Mouse (Mus musculus): ENCODE results near the gene 1700016C15Rik. TPM values are rescaled to one million over a fixed set of nuclear protein-coding genes. Genes with fewer than 3 reads are reported as not detected.

Gene 1700016C15Rik
- polyA plus RNA-seq, 1 experiment from 2014 or later: not detected

- H3K4me2 ChIP-seq (ENCODE audit: low read length): no peak overlapping the region
Observed at GRCm38 (mm10) chr1:177713635-177714396, 15.8 kb upstream of the 1700016C15Rik start.

DNA sequence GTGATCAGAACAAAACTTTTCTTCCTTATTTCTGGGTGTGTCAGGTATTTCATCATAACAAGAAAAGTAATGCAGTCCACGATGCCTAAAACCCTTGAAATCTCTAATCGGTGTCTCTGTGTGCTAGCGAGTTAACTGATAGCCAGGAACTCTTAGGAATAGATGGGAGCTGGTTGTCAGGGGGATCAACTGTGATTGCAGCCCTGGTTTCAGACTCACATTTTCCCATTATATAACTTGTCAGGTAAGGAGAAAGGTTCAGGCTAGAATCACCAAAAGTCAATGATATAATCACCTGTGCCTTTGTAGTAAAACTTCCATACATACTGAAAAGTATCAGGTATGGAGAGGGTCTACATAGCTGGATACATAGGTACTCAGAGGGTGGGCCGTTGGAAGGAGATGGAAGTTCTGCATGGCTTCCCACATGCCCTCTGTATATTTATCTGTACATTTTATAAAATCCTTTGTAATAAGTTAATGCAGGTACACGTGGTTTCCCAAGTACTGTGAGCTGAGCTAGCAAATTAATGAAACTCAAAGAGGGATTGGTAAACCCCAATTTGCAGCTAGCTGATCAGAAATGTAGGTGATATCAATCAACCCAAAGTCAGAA lies 15.1 kb upstream of the 1700016C15Rik start:
- DNase-seq (ENCODE audit: low spot score) (no peak), ATAC-seq (no peak)
- Histone ChIP-seq H3K36me3 (ENCODE audit: control insufficient read depth, insufficient read depth, low read length) (no peaks in the 10 kb centered on the region), H3K4me1 (ENCODE audit: control insufficient read depth, insufficient read depth, low read length) (no peaks in the 10 kb centered on the region), H3K27me3 (replicated peaks; ENCODE audit: control insufficient read depth, insufficient read depth, low read length) (no peaks in the 10 kb centered on the region), H3K4me2 (ENCODE audit: low read length) (no peak overlapping the region), H3K27ac (ENCODE audit: low read depth, low read length) (no peak overlapping the region), H3K9me3 (replicated peaks; ENCODE audit: control insufficient read depth, low read length) (peaks cover 4% of the 10 kb centered on the region; the same call in 1 of the 2 replicates), H3K9ac (ENCODE audit: low read length) (no peak overlapping the region), H3K4me3 (ENCODE audit: low read depth, low read length) (no peak overlapping the region)
- WGBS: 91% methylated on average over 5 of the region's 5 CpGs

More at GRCm38 (mm10) chr1:177713635-177714396, 15.8 kb upstream of the 1700016C15Rik start:
- ATAC-seq (no peak), DNase-seq (ENCODE audit: low spot score) (no peak)
- Histone ChIP-seq H3K4me1 (ENCODE audit: control insufficient read depth, insufficient read depth, low read length) (no peaks in the 10 kb centered on the region), H3K27me3 (replicated peaks; ENCODE audit: control insufficient read depth, insufficient read depth, low read length) (no peaks in the 10 kb centered on the region), H3K9me3 (replicated peaks; ENCODE audit: control insufficient read depth, low read length) (peaks cover 4% of the 10 kb centered on the region; the same call in 1 of the 2 replicates), H3K9ac (ENCODE audit: low read length) (no peak overlapping the region), H3K4me3 (ENCODE audit: low read depth, low read length) (no peak overlapping the region), H3K27ac (ENCODE audit: low read depth, low read length) (no peak overlapping the region), H3K36me3 (ENCODE audit: control insufficient read depth, insufficient read depth, low read length) (no peaks in the 10 kb centered on the region)
- 86% methylated on average over 3 of the region's 3 CpGs for WGBS

- Histone ChIP-seq H3K4me2 (ENCODE audit: low read length) (no peak overlapping the region), H3K9me3 (replicated peaks; ENCODE audit: control insufficient read depth, low read length) (no peaks in the 10 kb centered on the region), H3K27ac (ENCODE audit: low read depth, low read length) (no peak overlapping the region), H3K27me3 (replicated peaks; ENCODE audit: control insufficient read depth, insufficient read depth, low read length) (no peaks in the 10 kb centered on the region), H3K4me1 (ENCODE audit: control insufficient read depth, insufficient read depth, low read length) (no peaks in the 10 kb centered on the region), H3K36me3 (ENCODE audit: control insufficient read depth, insufficient read depth, low read length) (no peaks in the 10 kb centered on the region), H3K4me3 (ENCODE audit: low read depth, low read length) (no peak overlapping the region), H3K9ac (ENCODE audit: low read length) (no peak overlapping the region)
- WGBS: 88% methylated on average over 3 of the region's 3 CpGs
- DNase-seq (ENCODE audit: low spot score) (no peak), ATAC-seq (no peak)
Observed at GRCm38 (mm10) chr1:177716448-177716847, 13.2 kb upstream of the 1700016C15Rik start.

DNA sequence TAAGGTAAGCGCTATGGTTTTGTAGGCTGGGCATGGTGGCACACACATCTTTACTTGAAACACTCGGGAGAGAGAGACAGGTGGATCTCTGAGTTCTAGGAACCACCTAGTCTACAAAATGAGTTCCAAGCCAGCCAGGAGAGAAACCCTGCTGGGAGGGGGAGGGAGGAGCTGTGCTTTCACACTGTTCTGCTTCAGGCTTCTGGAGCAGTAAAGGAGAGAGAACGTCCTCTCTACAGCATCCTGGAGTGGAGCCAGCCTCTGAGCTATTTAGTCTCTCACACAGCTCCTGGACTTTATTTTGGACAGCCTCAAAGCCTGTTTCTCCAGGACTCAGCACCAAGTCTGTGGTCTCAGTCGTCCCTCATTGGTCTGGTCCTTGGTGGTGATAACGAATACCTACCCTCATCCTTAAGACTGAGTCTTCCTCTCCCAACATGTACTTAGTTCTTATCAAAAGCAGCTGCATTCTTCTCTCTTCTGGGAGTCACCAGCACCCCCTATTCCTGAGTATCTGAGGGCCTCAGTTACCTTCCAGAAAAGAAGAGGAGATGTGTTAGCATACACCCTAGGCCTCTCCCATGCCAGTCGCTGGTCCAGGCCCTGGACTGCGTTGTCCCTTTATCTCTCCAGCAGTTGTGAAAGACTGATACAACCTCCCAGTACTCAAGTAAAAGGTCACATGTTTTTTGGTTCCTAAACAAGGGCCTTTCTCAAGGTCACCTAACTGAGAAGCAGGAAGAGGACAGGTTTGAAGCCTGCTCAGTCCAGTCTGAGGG lies 12.4 kb upstream of the 1700016C15Rik start:
- Histone ChIP-seq H3K4me2 (ENCODE audit: low read length) (no peak overlapping the region), H3K27me3 (replicated peaks; ENCODE audit: control insufficient read depth, insufficient read depth, low read length) (no peaks in the 10 kb centered on the region), H3K9me3 (replicated peaks; ENCODE audit: control insufficient read depth, low read length) (no peaks in the 10 kb centered on the region), H3K36me3 (ENCODE audit: control insufficient read depth, insufficient read depth, low read length) (no peaks in the 10 kb centered on the region), H3K27ac (ENCODE audit: low read depth, low read length) (no peak overlapping the region), H3K4me3 (ENCODE audit: low read depth, low read length) (no peak overlapping the region), H3K9ac (ENCODE audit: low read length) (no peak overlapping the region), H3K4me1 (ENCODE audit: control insufficient read depth, insufficient read depth, low read length) (no peaks in the 10 kb centered on the region)
- WGBS: 81% methylated on average over 7 of the region's 7 CpGs
- no peak for ATAC-seq
- DNase-seq (ENCODE audit: low spot score): no peak

- DNase-seq (ENCODE audit: low spot score) (peak; percentile 80), ATAC-seq (peak; percentile 88)
- Histone ChIP-seq H3K27me3 (replicated peaks; ENCODE audit: control insufficient read depth, insufficient read depth, low read length) (no peaks in the 10 kb centered on the region), H3K4me2 (ENCODE audit: low read length) (no peak overlapping the region), H3K4me3 (ENCODE audit: low read depth, low read length) (no peak overlapping the region), H3K36me3 (ENCODE audit: control insufficient read depth, insufficient read depth, low read length) (no peaks in the 10 kb centered on the region), H3K9ac (ENCODE audit: low read length) (no peak overlapping the region), H3K4me1 (ENCODE audit: control insufficient read depth, insufficient read depth, low read length) (no peaks in the 10 kb centered on the region), H3K27ac (ENCODE audit: low read depth, low read length) (no peak overlapping the region), H3K9me3 (replicated peaks; ENCODE audit: control insufficient read depth, low read length) (no peaks in the 10 kb centered on the region)
- 21% methylated on average over 11 of the region's 11 CpGs for WGBS
Observed at GRCm38 (mm10) chr1:177718340-177719028, 11.1 kb upstream of the 1700016C15Rik start.

- Histone ChIP-seq H3K4me3 (ENCODE audit: low read depth, low read length) (no peak overlapping the region), H3K36me3 (ENCODE audit: control insufficient read depth, insufficient read depth, low read length) (no peaks in the 10 kb centered on the region), H3K4me1 (ENCODE audit: control insufficient read depth, insufficient read depth, low read length) (no peaks in the 10 kb centered on the region), H3K9me3 (replicated peaks; ENCODE audit: control insufficient read depth, low read length) (no peaks in the 10 kb centered on the region), H3K4me2 (ENCODE audit: low read length) (no peak overlapping the region), H3K27me3 (replicated peaks; ENCODE audit: control insufficient read depth, insufficient read depth, low read length) (no peaks in the 10 kb centered on the region), H3K9ac (ENCODE audit: low read length) (no peak overlapping the region), H3K27ac (ENCODE audit: low read depth, low read length) (no peak overlapping the region)
- 76% methylated on average over 3 of the region's 3 CpGs for WGBS
- DNase-seq (ENCODE audit: low spot score) (no peak), ATAC-seq (peak; percentile 73; the same call in 1 of the 2 replicates)
Observed at GRCm38 (mm10) chr1:177719029-177719427, 10.6 kb upstream of the 1700016C15Rik start.

DNA sequence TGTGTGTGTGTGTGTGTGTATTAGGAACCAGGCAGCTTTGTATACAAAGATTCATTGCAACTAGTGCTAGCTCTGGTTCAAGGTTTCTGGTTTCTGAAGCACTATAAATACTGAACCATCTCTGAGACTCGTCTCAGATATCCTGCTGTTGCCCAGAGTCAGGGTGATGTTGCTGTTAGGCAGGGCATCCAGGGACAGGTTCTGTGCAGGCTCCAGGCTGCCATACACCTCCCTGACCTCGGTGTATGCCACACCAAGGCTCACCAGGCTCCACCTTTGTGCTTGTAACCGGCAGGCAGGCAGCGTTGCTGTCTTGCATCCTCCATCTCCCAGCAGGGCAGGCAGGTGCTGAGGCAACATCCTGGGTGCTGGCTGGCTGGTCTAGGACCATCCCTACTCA lies 5.8 kb upstream of the 1700016C15Rik start:
- Histone ChIP-seq H3K4me1 (ENCODE audit: control insufficient read depth, insufficient read depth, low read length) (no peaks in the 10 kb centered on the region), H3K27ac (ENCODE audit: low read depth, low read length) (no peak overlapping the region), H3K9me3 (replicated peaks; ENCODE audit: control insufficient read depth, low read length) (no peaks in the 10 kb centered on the region), H3K27me3 (replicated peaks; ENCODE audit: control insufficient read depth, insufficient read depth, low read length) (no peaks in the 10 kb centered on the region), H3K9ac (ENCODE audit: low read length) (no peak overlapping the region), H3K4me3 (ENCODE audit: low read depth, low read length) (no peak overlapping the region), H3K36me3 (ENCODE audit: control insufficient read depth, insufficient read depth, low read length) (no peaks in the 10 kb centered on the region), H3K4me2 (ENCODE audit: low read length) (no peak overlapping the region)
- no peak for DNase-seq (ENCODE audit: low spot score)
- 79% methylated on average over 4 of the region's 4 CpGs for WGBS
- no peak for ATAC-seq

GRCm38 (mm10) chr1:177726870-177727269 lies 2.7 kb upstream of the 1700016C15Rik start:
- Histone ChIP-seq H3K27me3 (replicated peaks; ENCODE audit: control insufficient read depth, insufficient read depth, low read length) (no peaks in the 10 kb centered on the region), H3K36me3 (ENCODE audit: control insufficient read depth, insufficient read depth, low read length) (no peaks in the 10 kb centered on the region), H3K9ac (ENCODE audit: low read length) (no peak overlapping the region), H3K9me3 (replicated peaks; ENCODE audit: control insufficient read depth, low read length) (peaks cover 3% of the 10 kb centered on the region; the same call in 1 of the 2 replicates), H3K27ac (ENCODE audit: low read depth, low read length) (no peak overlapping the region), H3K4me1 (ENCODE audit: control insufficient read depth, insufficient read depth, low read length) (no peaks in the 10 kb centered on the region), H3K4me2 (ENCODE audit: low read length) (no peak overlapping the region), H3K4me3 (ENCODE audit: low read depth, low read length) (no peak overlapping the region)
- WGBS: 83% methylated on average over 5 of the region's 5 CpGs
- no peak for ATAC-seq
- DNase-seq (ENCODE audit: low spot score): no peak

Data from forebrain, embryonic 14.5 days (tissue).